Mouse (Mus musculus): ENCODE results near the gene Tmem132a. TPM values are rescaled to one million over a fixed set of nuclear protein-coding genes. Genes with fewer than 3 reads are reported as not detected.

The Tmem132a gene
- total RNA-seq (2014; fragmentation: Nextera tagmentation) (2.3 TPM in 1 of 2 replicates, not detected in the other), total RNA-seq (2017) (0.06 and 0.27 TPM in 2 replicates), polyA plus RNA-seq (2012) (0.01 TPM in 1 of 2 replicates, not detected in the other)

GRCm38 (mm10) chr19:10869886-10870527 lies at the start of gene Tmem132a:
Gene Tmem132a (minus strand): TSS chr19:10869940.
- no peak for ATAC-seq (ENCODE audit: extremely low read depth, insufficient number of reproducible peaks, low FRiP score, poor library complexity, severe bottlenecking)
- Histone ChIP-seq H3K4me1 (ENCODE audit: insufficient read depth, low read depth, low read length) (no peaks in the 10 kb centered on the region), H3K4me3 (ENCODE audit: low read depth, low read length) (no peak within 1 kb of the TSS), H3K27me3 (ENCODE audit: insufficient read depth, low read length) (peaks cover 24% of the 10 kb centered on the region), H3K9me3 (replicated peaks) (no peaks in the 10 kb centered on the region), H3K36me3 (replicated peaks) (peaks cover 38% of the 10 kb centered on the region)
- DNase-seq (ENCODE audit: low spot score): no peak
- TF ChIP-seq GATA1 (IDR thresholded peaks at IDR 0.05; ENCODE audit: borderline replicate concordance, low read length): no peak
- no peak for TF ChIP-seq TAL1 (conservative IDR thresholded peaks at IDR 0.05; ENCODE audit: low read depth, low read length)
- no peak for TF ChIP-seq POLR2AphosphoS5 (IDR thresholded peaks at IDR 0.05; ENCODE audit: insufficient replicate concordance, low read depth, low read length)
- no peak for TF ChIP-seq CTCF (IDR thresholded peaks at IDR 0.05; ENCODE audit: low read depth, low read length)

- H3K36me3 ChIP-seq (replicated peaks): no peaks in the 10 kb centered on the region
- ATAC-seq (ENCODE audit: extremely low read depth, insufficient number of reproducible peaks, low FRiP score, poor library complexity, severe bottlenecking) (no peak), DNase-seq (ENCODE audit: low spot score) (no peak)
- no peaks in the 10 kb centered on the region for H3K9me3 ChIP-seq (replicated peaks)
- H3K27me3 ChIP-seq (ENCODE audit: insufficient read depth, low read length): peaks cover 62% of the 10 kb centered on the region
- H3K4me3 ChIP-seq (ENCODE audit: low read depth, low read length): no peak overlapping the region
- peaks cover 11% of the 10 kb centered on the region; the same call in 1 of the 2 replicates for H3K4me1 ChIP-seq (ENCODE audit: insufficient read depth, low read depth, low read length)
- no peak for TF ChIP-seq POLR2AphosphoS5 (IDR thresholded peaks at IDR 0.05; ENCODE audit: insufficient replicate concordance, low read depth, low read length)
These were observed 48.7 kb upstream of the Tmem132a start for GRCm38 (mm10) chr19:10918321-10918991.

- no peak for TF ChIP-seq POLR2AphosphoS5 (IDR thresholded peaks at IDR 0.05; ENCODE audit: insufficient replicate concordance, low read depth, low read length)
- TF ChIP-seq CTCF (IDR thresholded peaks at IDR 0.05; ENCODE audit: low read depth, low read length): no peak
- Histone ChIP-seq H3K4me1 (ENCODE audit: insufficient read depth, low read depth, low read length) (peaks cover 11% of the 10 kb centered on the region; the same call in 1 of the 2 replicates), H3K27me3 (ENCODE audit: insufficient read depth, low read length) (peaks cover 58% of the 10 kb centered on the region), H3K9me3 (replicated peaks) (no peaks in the 10 kb centered on the region), H3K4me3 (ENCODE audit: low read depth, low read length) (no peak overlapping the region), H3K36me3 (replicated peaks) (no peaks in the 10 kb centered on the region)
- DNase-seq (ENCODE audit: low spot score): no peak
- no peak for ATAC-seq (ENCODE audit: extremely low read depth, insufficient number of reproducible peaks, low FRiP score, poor library complexity, severe bottlenecking)
These were observed 46.8 kb upstream of the Tmem132a start for GRCm38 (mm10) chr19:10916506-10916905.

GRCm38 (mm10) chr19:10914870-10915269 lies 45.1 kb upstream of the Tmem132a start:
- no peak for DNase-seq (ENCODE audit: low spot score)
- no peaks in the 10 kb centered on the region for H3K9me3 ChIP-seq (replicated peaks)
- H3K36me3 ChIP-seq (replicated peaks): no peaks in the 10 kb centered on the region
- H3K27me3 ChIP-seq (ENCODE audit: insufficient read depth, low read length): peaks cover 49% of the 10 kb centered on the region
- no peak for ATAC-seq (ENCODE audit: extremely low read depth, insufficient number of reproducible peaks, low FRiP score, poor library complexity, severe bottlenecking)
- peaks cover 11% of the 10 kb centered on the region; the same call in 1 of the 2 replicates for H3K4me1 ChIP-seq (ENCODE audit: insufficient read depth, low read depth, low read length)
- TF ChIP-seq GATA1 (IDR thresholded peaks at IDR 0.05; ENCODE audit: borderline replicate concordance, low read length) (no peak), CTCF (IDR thresholded peaks at IDR 0.05; ENCODE audit: low read depth, low read length) (no peak), TAL1 (conservative IDR thresholded peaks at IDR 0.05; ENCODE audit: low read depth, low read length) (no peak)
- H3K4me3 ChIP-seq (ENCODE audit: low read depth, low read length): no peak overlapping the region

GRCm38 (mm10) chr19:10914291-10914690 lies 44.6 kb upstream of the Tmem132a start:
- no peak for TF ChIP-seq POLR2AphosphoS5 (IDR thresholded peaks at IDR 0.05; ENCODE audit: insufficient replicate concordance, low read depth, low read length)
- no peak for TF ChIP-seq GATA1 (IDR thresholded peaks at IDR 0.05; ENCODE audit: borderline replicate concordance, low read length)
- TF ChIP-seq CTCF (IDR thresholded peaks at IDR 0.05; ENCODE audit: low read depth, low read length): no peak
- TF ChIP-seq TAL1 (conservative IDR thresholded peaks at IDR 0.05; ENCODE audit: low read depth, low read length): no peak
- no peak for TF ChIP-seq GATA2 (IDR thresholded peaks at IDR 0.05; ENCODE audit: borderline replicate concordance, low read depth, low read length)
- no peak overlapping the region for H3K4me3 ChIP-seq (ENCODE audit: low read depth, low read length)
- no peaks in the 10 kb centered on the region for H3K9me3 ChIP-seq (replicated peaks)
- ATAC-seq (ENCODE audit: extremely low read depth, insufficient number of reproducible peaks, low FRiP score, poor library complexity, severe bottlenecking): no peak
- H3K36me3 ChIP-seq (replicated peaks): peaks cover 4% of the 10 kb centered on the region
- peaks cover 49% of the 10 kb centered on the region for H3K27me3 ChIP-seq (ENCODE audit: insufficient read depth, low read length)
- H3K4me1 ChIP-seq (ENCODE audit: insufficient read depth, low read depth, low read length): peaks cover 11% of the 10 kb centered on the region; the same call in 1 of the 2 replicates
- no peak for DNase-seq (ENCODE audit: low spot score)

- peaks cover 4% of the 10 kb centered on the region; the same call in 1 of the 2 replicates for H3K27me3 ChIP-seq (ENCODE audit: insufficient read depth, low read length)
- H3K9me3 ChIP-seq (replicated peaks): no peaks in the 10 kb centered on the region
- ATAC-seq (ENCODE audit: extremely low read depth, insufficient number of reproducible peaks, low FRiP score, poor library complexity, severe bottlenecking): no peak
- no peak for TF ChIP-seq TAL1 (conservative IDR thresholded peaks at IDR 0.05; ENCODE audit: low read depth, low read length)
- TF ChIP-seq CTCF (IDR thresholded peaks at IDR 0.05; ENCODE audit: low read depth, low read length): no peak
- TF ChIP-seq POLR2AphosphoS5 (IDR thresholded peaks at IDR 0.05; ENCODE audit: insufficient replicate concordance, low read depth, low read length): no peak
- TF ChIP-seq GATA1 (IDR thresholded peaks at IDR 0.05; ENCODE audit: borderline replicate concordance, low read length): no peak
- peaks cover 9% of the 10 kb centered on the region for H3K4me1 ChIP-seq (ENCODE audit: insufficient read depth, low read depth, low read length)
- H3K36me3 ChIP-seq (replicated peaks): peaks cover 53% of the 10 kb centered on the region
- DNase-seq (ENCODE audit: low spot score): no peak
- H3K4me3 ChIP-seq (ENCODE audit: low read depth, low read length): no peak overlapping the region
These were observed 39.5 kb upstream of the Tmem132a start for GRCm38 (mm10) chr19:10909087-10909721.

All from G1E (cell line).